Mouse (Mus musculus): ENCODE measurements around the gene Defb20. TPM values are rescaled to one million over a fixed set of nuclear protein-coding genes. Genes with fewer than 3 reads are reported as not detected.
"Not testable (repeated sequence)": the region's sequence is repeated elsewhere in the genome, so short reads cannot be mapped to it uniquely, and the experiment has no call there.

Gene Defb20
- not detected for total RNA-seq (2022)

DNA sequence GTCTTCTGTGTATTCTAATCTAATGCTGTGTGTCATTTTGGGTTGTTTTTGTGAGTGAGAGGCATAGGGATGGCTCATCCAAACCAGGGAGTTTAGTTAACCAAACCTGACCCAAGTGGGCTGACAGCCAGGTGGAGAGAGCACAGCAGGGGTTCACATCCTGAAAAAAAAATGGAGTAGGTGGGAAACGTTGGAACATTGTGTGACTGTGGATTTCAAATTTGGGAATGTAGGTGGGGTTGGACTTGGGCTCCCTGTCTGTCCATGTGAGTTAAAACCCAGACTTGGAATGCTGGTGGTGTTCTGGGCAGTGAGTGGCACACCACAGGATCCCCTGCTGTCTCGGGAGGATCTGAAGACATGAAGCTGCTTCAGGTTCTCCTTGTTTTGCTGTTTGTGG lies at the start of gene Defb20:
Gene Defb20, plus strand, starts transcription at position 301 of the 400 bp plus-strand sequence.
- no peak for DNase-seq (ENCODE audit: low spot score in 2 of 2)

DNA sequence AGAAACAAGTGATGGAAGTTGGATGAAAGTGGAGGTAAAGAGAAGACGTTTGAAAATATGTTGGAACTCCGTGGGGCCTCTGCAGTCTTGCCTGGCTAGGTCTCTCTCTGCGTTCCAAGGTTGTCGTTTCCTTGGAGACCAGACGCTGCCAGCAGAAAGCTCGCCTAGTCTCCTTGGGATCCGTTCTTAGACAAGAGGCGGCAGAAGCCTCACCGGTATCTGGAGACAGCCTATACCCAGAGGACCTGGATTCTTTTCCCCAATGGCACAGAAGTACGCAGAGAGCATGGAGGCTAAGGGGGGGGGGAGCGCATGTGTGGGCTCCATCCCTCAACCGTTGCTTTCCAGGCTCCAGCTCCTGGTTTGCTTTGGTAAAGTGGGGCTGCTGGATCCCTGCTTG lies 49.4 kb upstream of the Defb20 start:
- DNase-seq (ENCODE audit: low spot score in 2 of 2), result peak in 1 of 2 experiments; percentile 39

DNA sequence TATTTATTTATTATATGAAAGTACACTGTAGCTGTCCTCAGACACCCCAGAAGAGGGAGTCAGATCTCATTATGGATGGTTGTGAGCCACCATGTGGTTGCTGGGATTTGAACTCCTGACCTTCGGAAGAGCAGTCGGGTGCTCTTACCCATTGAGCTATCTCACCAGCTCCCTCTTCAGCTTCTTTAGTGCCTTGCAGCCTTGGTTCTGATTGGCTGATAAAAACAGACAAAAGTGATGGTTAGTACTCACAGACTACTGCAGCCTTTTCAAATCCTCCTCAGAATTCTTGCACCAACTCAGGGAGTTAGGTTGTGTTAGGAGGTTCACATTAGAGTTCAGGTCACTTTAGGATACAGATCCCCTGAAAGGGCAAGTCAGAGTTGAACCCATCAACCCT lies 48.4 kb upstream of the Defb20 start:
- DNase-seq (ENCODE audit: low spot score in 2 of 2), result not testable (repeated sequence)

DNA sequence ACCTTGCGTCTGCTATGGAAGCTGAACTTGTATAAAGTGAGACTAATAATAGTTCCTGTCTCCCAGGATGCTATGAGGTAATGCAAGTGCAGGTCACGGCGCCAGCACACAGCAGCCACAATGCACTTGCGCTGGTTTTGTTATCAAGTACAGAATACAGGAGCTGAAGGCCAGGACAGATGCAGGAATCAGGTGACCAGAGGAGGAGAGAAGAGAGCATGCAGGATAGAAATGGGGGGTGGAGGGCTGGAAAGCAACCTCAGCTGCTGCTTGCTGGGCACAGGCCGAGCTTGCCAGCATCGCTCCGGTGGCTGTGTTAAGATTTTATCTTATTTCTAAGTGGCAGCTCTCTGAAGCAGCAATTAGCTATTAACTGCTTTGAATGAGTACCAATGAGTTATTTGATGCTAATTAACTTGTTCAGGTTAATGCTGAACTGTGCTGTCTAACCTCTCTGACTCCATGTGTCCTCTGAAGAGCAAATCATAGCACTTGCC lies 40.4 kb upstream of the Defb20 start:
- no peak for DNase-seq (ENCODE audit: low spot score in 2 of 2)

DNA sequence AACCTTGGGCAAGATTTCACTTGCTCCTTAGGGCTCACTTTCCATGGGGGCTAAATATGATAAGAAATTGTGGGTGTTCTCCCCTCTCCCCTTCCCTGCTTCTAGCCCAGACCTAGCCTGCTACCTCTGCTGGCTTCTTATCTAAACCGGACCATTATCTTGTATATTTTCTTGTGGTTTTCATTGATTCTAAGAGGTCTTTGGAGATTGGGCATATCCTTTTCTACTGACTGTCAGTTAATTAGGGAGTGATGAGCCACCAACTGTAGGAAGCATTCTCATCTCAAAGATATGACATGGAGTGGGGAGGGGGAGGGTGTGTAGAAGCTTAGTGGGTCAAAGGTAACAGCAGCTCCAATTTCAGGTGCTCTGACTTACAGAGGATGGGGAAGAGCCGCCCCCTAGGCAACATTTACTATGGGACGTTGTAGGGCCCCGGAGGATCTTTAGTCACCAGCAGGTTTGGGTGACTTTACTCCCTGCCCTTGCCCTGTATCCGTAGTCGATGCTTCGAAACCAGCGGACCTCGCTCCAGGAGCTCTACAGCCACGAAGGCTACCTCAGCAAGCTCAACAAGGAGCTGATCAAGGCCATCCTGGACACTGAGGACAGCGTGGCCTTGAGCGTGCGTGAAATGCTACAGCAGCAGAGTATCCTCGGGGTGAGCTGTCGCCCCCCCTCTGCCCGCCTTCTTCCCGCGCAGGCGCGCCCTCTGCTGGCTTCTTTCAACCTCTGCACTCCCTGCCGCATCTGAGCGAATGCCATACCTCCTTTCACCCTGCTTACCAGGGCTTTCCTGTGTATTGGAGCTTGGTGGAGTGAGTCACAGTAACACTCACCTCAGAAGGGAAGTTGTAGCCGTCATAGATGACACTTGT lies 39.6 kb upstream of the Defb20 start:
- DNase-seq (ENCODE audit: low spot score in 2 of 2), result peak; percentile 50 to 65

DNA sequence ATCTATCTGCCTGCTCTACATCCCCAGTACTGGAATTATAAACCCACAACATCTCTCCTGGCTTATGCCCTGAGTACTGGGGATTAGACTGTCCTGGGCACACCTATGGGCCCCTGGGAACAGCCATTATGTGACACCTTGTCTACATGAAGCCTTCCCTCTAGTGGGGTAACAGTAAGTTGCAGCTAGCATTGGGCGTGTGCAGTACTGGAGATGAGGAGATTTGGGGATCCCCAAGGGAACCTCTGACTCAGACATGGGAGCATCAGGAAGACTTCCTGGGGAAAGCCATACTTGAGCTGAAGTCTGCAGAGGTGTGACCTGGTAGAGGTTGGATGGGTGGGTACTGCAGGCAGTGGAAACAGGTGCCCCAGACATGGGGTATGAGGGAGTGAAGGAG lies 37.9 kb upstream of the Defb20 start:
- no peak for DNase-seq (ENCODE audit: low spot score in 2 of 2)

DNA sequence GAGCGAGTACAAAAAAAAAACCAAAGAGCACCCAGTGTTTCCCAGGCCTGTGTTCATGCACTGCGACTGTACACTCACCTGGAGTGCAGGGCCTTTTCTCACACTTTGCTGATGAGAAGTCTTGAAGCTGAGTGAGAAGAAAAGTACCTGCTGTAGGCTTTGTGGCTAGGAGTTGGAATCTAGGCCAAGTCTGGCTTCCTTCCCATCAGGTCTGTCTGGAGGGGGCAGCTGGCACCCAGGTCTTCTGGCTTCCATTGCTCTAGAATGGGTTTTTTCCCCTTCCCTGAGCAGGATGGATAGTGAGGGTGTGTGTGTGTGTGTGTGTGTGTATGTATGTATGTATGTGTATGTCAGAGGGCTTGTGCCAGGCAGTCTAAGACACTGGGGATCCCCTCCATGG lies 37.0 kb upstream of the Defb20 start:
- DNase-seq (ENCODE audit: low spot score in 2 of 2), result no peak

DNA sequence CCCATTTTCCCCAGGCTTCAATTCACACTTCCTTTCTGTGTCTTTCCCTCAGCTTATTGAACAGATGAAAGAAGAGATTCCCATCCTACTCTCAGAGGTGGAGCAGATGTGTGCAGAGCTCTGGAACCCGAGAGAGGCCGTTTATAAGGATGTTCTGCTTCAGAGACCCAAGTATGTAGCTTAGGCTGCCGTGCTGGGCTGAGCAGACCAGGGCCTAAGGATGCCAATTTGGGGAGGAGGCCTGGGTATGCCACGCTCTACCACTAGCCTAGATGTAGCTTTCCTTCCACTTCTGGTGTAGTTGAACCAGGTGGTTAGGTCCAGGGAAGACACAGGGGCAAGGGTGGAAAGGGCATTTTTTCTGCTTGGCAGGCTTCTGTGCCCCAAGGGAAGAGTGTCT lies 34.5 kb upstream of the Defb20 start:
- no peak for DNase-seq (ENCODE audit: low spot score in 2 of 2)

DNA sequence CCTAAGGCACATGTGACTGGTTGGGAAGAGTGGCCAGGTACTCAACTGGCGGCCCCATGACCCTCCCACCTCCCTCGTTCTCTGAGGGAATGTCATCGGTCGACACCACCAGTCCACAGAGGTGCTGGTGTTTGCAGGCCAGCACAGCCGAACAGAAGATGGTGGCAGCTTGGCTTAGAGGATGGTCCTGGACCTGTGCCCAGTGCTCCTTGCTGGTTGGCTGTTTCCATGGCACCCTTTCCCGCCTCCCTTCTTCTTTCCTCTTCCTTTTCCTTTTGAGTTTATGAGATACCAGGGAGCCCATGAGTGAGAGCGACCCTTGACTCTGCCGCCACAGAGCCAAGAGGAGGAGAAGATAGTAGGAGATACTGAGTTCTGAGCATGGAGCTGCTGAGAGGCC lies 33.6 kb upstream of the Defb20 start:
- no peak for DNase-seq (ENCODE audit: low spot score in 2 of 2)

DNA sequence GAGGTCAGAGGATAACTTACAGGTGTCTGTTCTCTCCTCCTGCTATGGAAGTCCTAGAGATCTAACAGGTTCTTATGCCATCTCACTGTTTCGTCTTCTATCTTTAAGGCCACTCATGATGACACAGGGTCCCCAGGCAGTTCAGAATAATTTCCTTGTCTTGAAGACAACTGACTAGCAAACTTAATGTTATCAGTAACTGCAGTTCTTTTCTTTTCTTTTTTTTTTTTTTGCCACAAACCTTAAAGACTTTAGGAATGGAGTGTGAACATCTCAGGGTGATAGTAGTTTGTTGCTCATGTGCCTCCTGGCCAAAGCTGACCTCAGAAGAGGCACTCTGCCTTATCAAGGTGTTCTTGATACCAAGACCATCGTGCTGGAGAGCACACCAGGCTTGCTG lies 30.2 kb upstream of the Defb20 start:
- DNase-seq (ENCODE audit: low spot score in 2 of 2), result no peak

DNA sequence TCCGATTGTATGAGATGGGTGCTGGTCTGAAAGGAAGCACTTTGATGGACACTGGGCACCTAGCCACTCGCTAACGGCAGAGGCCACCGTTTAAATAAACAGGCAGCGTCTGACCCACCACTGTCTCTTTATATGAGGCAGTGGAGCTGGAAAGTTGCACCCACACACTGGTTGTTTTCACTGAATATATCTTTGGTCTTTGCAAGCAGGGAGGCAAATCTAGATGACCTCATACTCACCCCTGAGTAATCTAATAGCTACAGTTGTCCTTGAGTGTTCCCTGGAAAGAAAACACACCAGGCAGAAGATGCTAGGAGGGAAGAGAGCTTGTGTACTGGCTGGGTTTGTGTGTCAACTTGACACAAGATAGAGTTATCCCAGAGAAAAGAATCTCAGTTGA lies 29.4 kb upstream of the Defb20 start:
- no peak for DNase-seq (ENCODE audit: low spot score in 2 of 2)

DNA sequence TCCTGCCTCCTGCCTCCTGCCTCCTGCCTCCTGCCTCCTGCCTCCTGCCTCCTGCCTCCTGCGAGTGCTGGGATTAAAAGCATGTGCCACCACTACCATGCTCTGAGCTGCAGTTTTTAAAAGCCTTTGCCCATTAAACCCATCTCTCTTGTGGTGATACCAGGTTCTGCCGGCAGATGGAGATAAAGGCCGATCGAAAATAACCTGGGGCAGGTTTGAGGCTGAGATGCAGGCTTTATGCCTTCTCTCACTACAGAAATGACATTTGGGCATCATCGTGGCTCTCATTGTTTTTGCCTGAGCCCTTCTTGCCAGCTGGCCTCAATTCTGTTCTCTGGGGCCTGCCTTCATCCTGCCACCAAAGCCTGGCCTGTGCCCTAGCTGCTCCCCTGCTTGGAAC lies 26.6 kb upstream of the Defb20 start:
- DNase-seq (ENCODE audit: low spot score in 2 of 2), result peak in 1 of 2 experiments; percentile 60

DNA sequence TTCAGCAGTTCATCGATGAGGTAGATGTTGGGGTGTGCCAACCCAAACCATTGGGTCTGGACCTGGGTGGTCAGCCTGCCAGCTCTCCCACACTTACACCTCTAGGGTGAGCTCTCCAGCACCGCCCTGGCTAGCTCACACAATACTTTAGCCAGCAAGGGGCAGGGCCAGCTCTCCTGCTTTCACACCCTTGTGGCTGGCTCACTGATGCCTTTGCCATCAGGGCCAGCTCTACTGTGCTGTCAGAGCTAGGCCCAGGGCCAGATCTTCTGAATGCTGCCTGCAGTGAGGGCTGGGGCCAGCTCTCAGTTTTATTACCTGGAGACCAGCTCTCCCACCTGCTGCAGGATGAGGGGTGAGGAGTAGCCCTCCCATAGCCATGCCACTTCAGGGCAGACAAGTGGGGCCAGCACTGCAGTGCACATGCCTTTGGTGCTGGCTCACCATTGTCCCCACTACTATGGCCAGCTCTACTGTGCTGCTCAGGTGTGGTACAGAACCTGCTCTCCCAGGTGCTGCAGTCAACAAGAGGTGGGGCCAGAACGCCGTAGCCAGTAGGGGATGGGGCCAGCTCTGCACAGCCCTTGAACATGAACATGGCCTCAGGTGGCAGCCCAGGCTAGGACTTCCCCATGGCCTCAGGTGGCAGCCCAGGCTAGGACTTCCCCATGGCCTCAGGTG lies 24.6 kb upstream of the Defb20 start:
- DNase-seq (ENCODE audit: low spot score in 2 of 2), result no peak

DNA sequence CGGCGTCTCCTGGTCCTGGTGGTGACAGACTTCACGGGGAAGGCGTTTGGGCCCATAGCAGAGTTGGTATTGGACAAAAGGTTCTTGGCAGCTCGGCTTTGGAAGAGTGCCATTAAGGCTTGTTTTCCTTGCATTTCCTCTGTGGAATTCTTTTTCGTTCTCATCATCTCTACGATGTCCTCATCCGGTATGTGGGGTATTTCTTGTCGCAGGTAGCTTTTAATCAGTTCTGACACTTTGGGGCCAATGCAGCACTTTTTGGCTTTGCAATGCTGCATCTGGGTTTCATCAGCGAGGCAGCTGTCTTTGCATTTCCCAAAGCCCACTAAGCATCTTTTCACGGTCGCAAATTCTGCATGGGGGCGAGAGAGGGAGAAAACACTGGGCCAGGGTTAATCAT lies 17.6 kb upstream of the Defb20 start:
- DNase-seq (ENCODE audit: low spot score in 2 of 2), result no peak

DNA sequence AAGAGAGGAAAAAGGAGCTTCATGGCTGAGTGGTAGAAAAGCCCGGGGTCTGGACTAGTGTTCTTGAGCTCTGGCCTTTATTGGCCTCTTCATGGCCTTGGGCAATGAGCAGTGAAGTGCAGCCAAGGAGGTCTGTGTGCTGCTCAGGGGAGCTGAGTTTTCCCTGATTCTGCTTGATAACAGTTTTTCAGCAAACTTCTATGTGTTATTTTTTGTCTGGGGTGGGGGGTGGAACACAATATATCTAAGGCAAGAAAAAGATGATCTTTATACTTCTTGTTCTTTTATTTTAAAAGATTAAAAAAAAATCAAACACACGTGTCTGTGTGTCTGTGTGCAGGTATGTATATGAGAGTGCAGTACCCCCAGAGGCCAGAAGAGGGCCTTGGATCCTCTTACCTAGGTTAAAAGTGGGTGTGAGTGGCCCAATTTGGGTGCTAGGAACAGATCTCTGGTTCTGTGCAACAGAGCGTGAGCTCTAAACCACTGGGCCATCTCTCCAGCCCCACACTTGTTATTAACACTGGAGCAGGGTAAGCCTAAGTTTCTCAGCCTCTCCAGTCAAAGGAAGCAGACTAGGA lies 12.2 kb upstream of the Defb20 start, which contains the start of gene Defb23:
Gene Defb23, minus strand, starts transcription at position 51 of the 581 bp plus-strand sequence.
- DNase-seq (ENCODE audit: low spot score in 2 of 2), result no peak

DNA sequence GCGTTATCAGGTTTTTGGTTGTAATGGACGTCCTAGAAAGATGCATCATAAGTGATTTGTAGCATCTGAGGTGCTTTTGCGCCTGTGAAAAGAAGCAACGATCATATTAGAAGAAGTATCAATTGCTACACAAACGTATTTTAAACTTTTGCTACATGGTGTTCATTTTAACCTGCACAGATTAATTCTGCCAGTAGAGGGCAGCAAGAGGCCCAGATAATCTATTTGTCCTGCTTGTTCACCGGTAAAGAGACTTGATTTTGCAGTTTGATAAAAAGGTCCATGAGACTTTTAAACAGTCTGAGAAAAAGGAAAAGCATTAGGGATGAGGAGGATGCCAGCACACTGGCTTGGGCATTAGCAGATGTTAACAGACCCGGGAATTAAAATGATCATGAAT lies 5.9 kb upstream of the Defb20 start:
- DNase-seq (ENCODE audit: low spot score in 2 of 2), result peak in 1 of 2 experiments; percentile 24

DNA sequence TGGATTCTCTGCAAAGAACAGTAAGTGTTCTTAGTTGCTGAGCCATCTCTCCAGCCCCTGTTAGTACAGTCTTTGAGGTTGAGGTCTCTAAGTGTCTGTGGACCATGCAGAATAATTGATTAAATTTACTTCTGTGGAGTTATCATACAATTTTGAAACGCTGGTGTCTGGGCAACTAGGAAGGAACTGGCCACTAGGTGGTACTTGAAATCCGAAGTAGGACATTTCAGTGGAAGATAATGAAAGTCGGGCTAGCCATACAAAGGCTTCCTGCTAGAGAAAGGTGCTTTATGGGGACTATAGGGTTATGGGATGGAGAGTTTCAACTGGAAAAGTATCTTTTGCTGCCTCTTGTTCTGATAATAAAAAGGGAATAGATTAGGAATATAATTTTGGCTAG lies 4.4 kb upstream of the Defb20 start:
- no peak for DNase-seq (ENCODE audit: low spot score in 2 of 2)

DNA sequence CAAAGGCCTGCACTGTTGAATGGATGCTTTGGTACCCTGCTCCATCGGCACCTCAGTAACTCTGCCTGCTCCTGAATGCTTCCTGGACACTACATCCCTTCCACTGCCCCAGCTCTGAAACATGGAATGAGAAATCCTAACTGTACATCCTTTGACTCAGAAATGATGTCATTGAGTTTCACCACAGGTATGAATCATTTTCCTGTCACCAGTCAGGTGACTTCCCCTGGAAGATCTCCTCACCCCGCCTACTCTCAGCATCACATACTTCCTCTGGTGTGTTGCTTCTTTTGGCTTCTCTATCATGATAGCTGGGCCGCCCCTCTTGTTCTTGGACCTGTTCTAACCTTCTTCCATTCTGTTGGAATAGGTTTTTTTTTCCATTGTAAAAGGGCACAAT lies 4.0 kb downstream of the Defb20 start:
- DNase-seq (ENCODE audit: low spot score in 2 of 2), result no peak

DNA sequence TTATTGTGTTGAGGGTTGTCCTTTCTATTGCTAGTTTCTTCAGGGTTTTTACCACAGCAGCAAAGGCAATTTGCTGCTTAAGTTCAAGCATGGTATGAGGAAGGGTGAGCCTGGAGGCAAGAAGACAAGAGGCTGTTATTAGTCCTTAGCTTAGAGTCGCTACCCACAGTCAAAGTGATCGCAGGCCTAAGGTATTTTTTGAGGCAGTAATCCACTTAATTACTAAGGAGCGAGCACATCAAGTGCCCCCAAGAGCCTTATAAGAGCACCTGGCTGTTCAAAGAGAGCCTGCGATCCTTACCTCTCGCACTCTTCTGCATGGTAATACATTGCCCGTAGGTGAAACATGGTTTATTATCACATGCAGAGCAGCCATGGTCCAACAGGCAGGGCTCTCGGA lies 4.9 kb downstream of the Defb20 start:
- no peak for DNase-seq (ENCODE audit: low spot score in 2 of 2)

DNA sequence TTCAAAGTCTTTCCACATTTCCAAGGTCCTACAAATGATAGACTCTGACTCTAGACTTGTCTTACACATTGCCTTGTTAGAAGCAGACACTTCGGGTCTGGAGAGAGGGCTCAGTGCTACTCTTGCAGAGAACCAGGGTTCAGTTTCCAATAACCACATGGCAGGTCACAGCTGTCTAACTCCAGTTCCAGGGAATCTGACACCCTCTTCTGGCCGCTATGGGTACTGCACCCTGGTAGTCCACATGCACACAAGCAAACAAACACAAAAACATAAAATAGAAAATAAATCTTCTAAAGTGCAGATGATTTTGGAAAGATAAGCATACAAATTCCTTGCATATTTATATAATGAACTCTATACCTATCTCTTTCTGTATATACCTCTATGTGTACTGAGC lies 10.2 kb downstream of the Defb20 start:
- no peak for DNase-seq (ENCODE audit: low spot score in 2 of 2)

DNA sequence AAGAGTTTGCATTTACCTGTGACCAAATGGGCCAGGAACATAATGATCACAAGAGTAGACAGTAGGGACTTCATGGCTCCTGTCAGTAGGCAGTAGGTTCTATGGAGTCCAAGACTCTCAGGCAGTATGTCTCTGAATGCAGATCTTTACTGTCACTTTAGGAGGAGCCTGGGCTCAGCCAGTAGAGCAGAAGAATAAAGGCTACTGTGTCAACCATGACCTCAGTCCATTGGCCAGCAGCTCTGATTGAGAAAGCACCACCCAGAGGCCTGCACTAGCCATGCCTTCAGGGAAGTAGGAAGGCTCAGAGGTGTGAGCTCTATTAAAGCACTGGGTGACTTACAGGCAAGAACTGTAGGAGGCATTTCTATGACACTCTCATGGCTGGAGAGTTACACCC lies 13.2 kb downstream of the Defb20 start, which contains the start of gene Defb22:
Gene Defb22, minus strand, starts transcription at position 101 of the 400 bp plus-strand sequence.
- no peak for DNase-seq (ENCODE audit: low spot score in 2 of 2)

DNA sequence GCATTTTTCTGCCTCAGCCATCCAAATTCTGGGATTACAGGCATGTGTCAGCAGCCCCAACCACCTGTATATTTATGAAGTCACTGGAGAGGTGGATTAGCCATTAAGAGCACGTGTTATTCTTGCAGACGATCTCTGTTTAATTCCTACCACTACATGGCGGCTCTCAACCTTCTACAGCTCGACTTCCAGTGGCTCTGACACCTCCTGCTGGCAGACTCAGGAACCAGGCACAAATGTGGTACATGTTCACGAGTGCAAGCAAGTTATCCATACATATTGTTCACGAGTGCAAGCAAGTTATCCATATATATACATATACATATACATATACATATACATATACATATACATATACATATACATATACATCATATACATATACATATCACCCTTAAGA lies 16.3 kb downstream of the Defb20 start:
- no peak for DNase-seq (ENCODE audit: low spot score in 2 of 2)
